Mouse (Mus musculus) kidney, adult 2 months (tissue): ENCODE measurements around the gene Erbb2.

Experiments used
- CTCF ChIP-seq: fragments of 200-500 bp; conservative IDR thresholded peaks from 2 replicates; pipeline ENCODE4 v1.5.1; 2011; ENCODE audit warnings: low read depth, mild to moderate bottlenecking, control low read depth, low read length, moderate library complexity, mixed read lengths; ENCODE audit not compliant: insufficient read depth, insufficient read length
- POLR2A ChIP-seq: fragments of 200-500 bp; IDR thresholded peaks from one replicate; pipeline ENCODE4 v1.6.1; 2011; ENCODE audit warnings: low read depth, low read length, control low read depth

- TF ChIP-seq CTCF (no peak), POLR2A (no peak)
Observed at GRCm38 (mm10) chr11:98379379-98379778, 32.9 kb upstream of the Erbb2 start.
